Mouse (Mus musculus) liver, adult 2 months (tissue): ENCODE results near the gene Il27ra. TPM values are rescaled to one million over a fixed set of nuclear protein-coding genes. Genes with fewer than 3 reads are reported as not detected.

Experiments used
- DNase-seq: peaks from one replicate; pipeline ENCODE4 v3.0.0-alpha.2; 2011; ENCODE audit warnings: low read depth, low spot score; ENCODE audit errors: extremely low read depth
- H3K27ac ChIP-seq: fragments of 200-500 bp; replicated peaks from 2 replicates; pipeline ENCODE4 v1.5.1; 2012; ENCODE audit warnings: low read depth, mild to moderate bottlenecking, control low read depth, inconsistent platforms, low read length; ENCODE audit not compliant: insufficient read depth
- H3K27me3 ChIP-seq: fragments of 200-500 bp; 2 replicates; pipeline ENCODE4 v1.6.1; 2012; ENCODE audit warnings: mild to moderate bottlenecking, moderate library complexity, low read length, inconsistent platforms; ENCODE audit not compliant: control insufficient read depth, insufficient read depth
- H3K36me3 ChIP-seq: fragments of 200-500 bp; 2 replicates; pipeline ENCODE4 v1.6.1; 2012; ENCODE audit warnings: low read length, inconsistent platforms; ENCODE audit not compliant: control insufficient read depth, insufficient read depth
- H3K4me1 ChIP-seq: fragments of 200-500 bp; 2 replicates; pipeline ENCODE4 v1.6.1; 2011; ENCODE audit warnings: low read length; ENCODE audit not compliant: control insufficient read depth, insufficient read depth
- H3K4me3 ChIP-seq: fragments of 200-500 bp; 2 replicates; pipeline ENCODE4 v1.5.1; 2011; ENCODE audit warnings: low read depth, mild to moderate bottlenecking, control low read depth, low read length, moderate library complexity; ENCODE audit not compliant: insufficient read depth
- H3K79me2 ChIP-seq: fragments of 200-500 bp; 2 replicates; pipeline ENCODE4 v1.6.1; 2012; ENCODE audit warnings: inconsistent platforms, mild to moderate bottlenecking, low read length, moderate library complexity; ENCODE audit not compliant: control insufficient read depth, insufficient read depth
- H3K9ac ChIP-seq: fragments of 200-500 bp; 2 replicates; pipeline ENCODE4 v1.6.1; 2012; ENCODE audit warnings: low read depth, mild to moderate bottlenecking, control low read depth, inconsistent platforms, low read length
- CTCF ChIP-seq: fragments of 200-500 bp; IDR thresholded peaks from 2 replicates; pipeline ENCODE4 v1.5.1; 2011; ENCODE audit warnings: low read depth, low read length, control low read depth
- POLR2A ChIP-seq: fragments of 200-500 bp; IDR thresholded peaks from 2 replicates; pipeline ENCODE4 v1.6.1; 2011; ENCODE audit warnings: low read length, control low read depth; ENCODE audit not compliant: insufficient read depth; ENCODE audit errors: extremely low read depth
- WGBS: fragments of 180-500 bp; shearing (Covaris S2); methylation state at CpG from one replicate; pipeline ENCODE4 v1.1.7; 2018; 5-methylcytosine and 5-hydroxymethylcytosine counted together
- polyA plus RNA-seq: library from polyadenylated mRNA; depleted of rRNA; stranded (reverse); fragments of >200 nt; gene quantifications from 2 replicates; pipeline ENCODE4 v1.2.3, GENCODE M21; 2012
- total RNA-seq: library from RNA; depleted of rRNA; stranded (reverse); fragments of >200 nt; gene quantifications from 2 replicates; pipeline ENCODE4 v1.2.3, GENCODE M21; 2014

The Il27ra gene
- total and polyA plus RNA-seq, 2 experiments = 1.5 to 2.1 TPM

DNA sequence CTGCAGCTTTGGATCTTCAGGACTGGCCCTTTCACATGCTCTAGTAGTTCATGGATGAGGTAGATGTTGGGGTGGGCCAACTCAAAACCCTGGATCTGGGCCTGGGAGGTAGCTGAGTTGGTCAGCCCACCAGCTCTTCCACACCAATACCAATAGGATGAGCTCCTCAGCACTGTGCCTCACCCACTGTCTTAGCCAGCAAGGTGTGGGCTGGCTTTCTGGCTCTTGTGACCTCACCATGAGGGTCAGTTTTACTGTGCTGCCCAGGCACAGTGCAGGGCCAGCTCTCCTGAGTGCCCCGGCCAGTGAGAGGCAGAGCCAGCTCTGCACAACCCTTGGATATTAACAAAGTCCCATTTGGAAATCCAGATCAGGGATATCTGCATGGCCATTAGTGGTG lies 15.4 kb upstream of the Il27ra start:
- H3K27ac ChIP-seq = no peak overlapping the region
- H3K4me1 ChIP-seq = no peaks in the 10 kb centered on the region
- TF ChIP-seq POLR2A = no peak
- no peak for TF ChIP-seq CTCF
- H3K27me3 ChIP-seq = no peaks in the 10 kb centered on the region; the same call in 1 of the 2 replicates
- H3K79me2 ChIP-seq = no peaks in the 10 kb centered on the region
- no peaks in the 10 kb centered on the region for H3K36me3 ChIP-seq
- no peak overlapping the region for H3K9ac ChIP-seq
- no peak for DNase-seq
- H3K4me3 ChIP-seq = no peak overlapping the region
- 96% methylated on average over 1 of the region's 1 CpGs for WGBS

DNA sequence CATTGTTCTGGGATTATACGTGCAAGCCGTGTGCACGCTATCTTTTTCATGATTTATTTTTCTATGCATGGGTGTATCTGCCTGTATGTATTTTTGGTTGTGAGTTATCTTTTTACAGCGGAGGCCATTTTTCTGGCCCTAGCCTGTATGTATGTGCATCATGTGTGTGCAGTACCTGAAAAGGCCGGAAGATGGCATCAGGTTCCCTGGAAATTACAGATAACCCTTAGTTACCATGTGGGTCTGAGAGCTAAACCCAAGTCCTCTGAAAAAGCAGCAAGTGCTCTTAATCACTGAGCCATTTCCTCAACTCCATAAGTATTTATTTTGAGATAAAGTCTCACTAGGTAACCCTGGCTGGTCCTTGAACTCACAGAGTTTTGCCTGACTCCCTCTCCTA lies 10.8 kb upstream of the Il27ra start:
- Histone ChIP-seq H3K36me3 (no peaks in the 10 kb centered on the region), H3K4me1 (no peaks in the 10 kb centered on the region), H3K4me3 (no peak overlapping the region), H3K79me2 (no peaks in the 10 kb centered on the region), H3K9ac (no peak overlapping the region), H3K27me3 (no peaks in the 10 kb centered on the region; the same call in 1 of the 2 replicates), H3K27ac (no peak overlapping the region)
- WGBS = 93% methylated on average over 5 of the region's 5 CpGs
- no peak for DNase-seq
- TF ChIP-seq POLR2A = no peak
- TF ChIP-seq CTCF = no peak

DNA sequence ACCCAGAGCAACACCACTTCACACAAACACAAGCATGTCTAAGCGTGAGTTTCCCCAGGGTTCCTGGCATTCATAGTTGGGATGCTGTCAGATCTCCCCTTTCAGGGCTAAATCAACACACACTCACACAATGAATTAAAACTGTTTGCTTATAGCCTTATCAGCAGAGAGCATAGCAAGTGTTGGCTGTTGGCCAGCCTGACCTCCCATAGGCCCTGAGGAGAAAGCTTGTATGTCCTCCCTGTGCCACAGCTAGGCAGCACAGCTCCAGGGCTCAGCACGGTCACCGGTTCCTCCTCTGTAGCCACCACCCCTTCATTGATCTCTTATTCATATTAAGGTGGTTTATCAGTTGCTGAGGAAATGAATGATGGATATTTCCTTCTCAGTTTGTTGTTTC lies 10.4 kb upstream of the Il27ra start:
- 24% methylated on average over 3 of the region's 3 CpGs for WGBS
- no peak for DNase-seq
- no peaks in the 10 kb centered on the region for H3K79me2 ChIP-seq
- no peak for TF ChIP-seq POLR2A
- no peak for TF ChIP-seq CTCF
- no peak overlapping the region for H3K4me3 ChIP-seq
- H3K4me1 ChIP-seq = no peaks in the 10 kb centered on the region
- no peak overlapping the region for H3K9ac ChIP-seq
- no peaks in the 10 kb centered on the region; the same call in 1 of the 2 replicates for H3K27me3 ChIP-seq
- no peak overlapping the region for H3K27ac ChIP-seq
- no peaks in the 10 kb centered on the region for H3K36me3 ChIP-seq

DNA sequence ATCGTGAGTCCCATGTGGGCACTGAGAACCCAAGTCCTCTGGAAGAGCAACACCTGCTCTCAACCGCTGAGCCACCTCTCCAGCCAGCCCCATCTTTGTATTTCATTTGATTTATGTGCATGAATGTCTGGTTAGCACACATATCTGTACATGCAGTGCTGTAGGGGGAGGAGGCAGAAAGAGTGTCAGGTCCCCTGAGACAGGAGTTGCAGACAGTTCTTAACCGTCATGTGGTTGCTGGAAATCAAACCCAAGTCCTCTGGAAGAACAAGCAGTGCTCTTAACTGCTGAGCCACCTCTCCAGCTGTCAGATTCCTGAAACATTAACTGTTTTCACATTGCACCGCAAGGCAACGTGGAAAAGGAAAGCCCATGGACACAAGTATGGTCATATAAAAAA lies 5.8 kb upstream of the Il27ra start:
- Histone ChIP-seq H3K27me3 (peaks cover 2% of the 10 kb centered on the region; the same call in 1 of the 2 replicates), H3K9ac (no peak overlapping the region), H3K36me3 (no peaks in the 10 kb centered on the region), H3K4me1 (no peaks in the 10 kb centered on the region), H3K4me3 (no peak overlapping the region), H3K79me2 (no peaks in the 10 kb centered on the region), H3K27ac (no peak overlapping the region)
- TF ChIP-seq CTCF = no peak
- no peak for TF ChIP-seq POLR2A
- DNase-seq = no peak
- 88% methylated on average over 5 of the region's 5 CpGs for WGBS

DNA sequence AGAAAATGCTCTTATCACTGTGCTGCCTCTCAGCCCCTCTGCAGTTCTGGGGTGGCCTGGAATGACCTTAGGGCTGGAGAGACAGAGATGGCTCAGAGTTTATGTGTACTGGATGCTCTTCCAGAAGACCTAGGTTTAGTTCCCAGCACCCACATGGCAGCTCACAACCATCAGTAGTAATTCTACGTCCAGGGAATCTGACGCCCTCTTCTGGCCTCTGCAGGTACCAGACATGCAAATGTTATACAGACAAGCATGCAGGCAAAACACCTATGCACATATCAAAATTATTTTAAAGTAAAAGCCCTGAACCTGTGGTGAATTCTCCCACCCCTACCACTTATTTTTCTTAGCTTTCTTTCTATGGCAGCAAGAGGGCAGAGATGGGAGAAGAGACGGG lies 4.1 kb upstream of the Il27ra start:
- H3K27me3 ChIP-seq = peaks cover 6% of the 10 kb centered on the region
- 92% methylated on average over 3 of the region's 3 CpGs for WGBS
- no peak for DNase-seq

DNA sequence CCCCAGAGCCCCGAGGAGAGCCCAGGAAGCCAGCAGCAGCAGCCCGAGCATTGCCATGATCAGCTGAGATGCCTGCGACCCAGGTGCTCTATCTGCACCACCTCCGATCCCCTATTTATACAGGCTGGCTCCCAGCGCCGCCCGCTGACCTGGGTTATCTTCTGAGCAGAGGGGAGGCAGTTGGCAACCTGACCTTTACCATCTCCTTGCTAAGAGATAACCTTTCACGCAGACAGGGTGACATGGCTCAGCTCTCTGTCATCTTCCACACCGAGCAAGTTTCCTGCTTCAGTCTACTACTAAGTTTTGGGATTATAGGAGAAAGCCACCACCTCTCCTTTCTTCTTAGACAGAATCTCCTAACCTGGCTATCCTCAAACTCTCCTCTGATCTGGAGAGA lies 2.5 kb upstream of the Il27ra start, which contains the start of gene Rln3:
Rln3 (minus strand) TSS at position 101 of the 400 bp plus-strand sequence.
- Histone ChIP-seq H3K36me3 (no peaks in the 10 kb centered on the region), H3K27ac (no peak within 1 kb of the TSS), H3K4me1 (no peaks in the 10 kb centered on the region), H3K27me3 (peaks cover 6% of the 10 kb centered on the region), H3K4me3 (no peak within 1 kb of the TSS), H3K79me2 (no peaks in the 10 kb centered on the region), H3K9ac (no peak within 1 kb of the TSS)
- 21% methylated on average over 9 of the region's 9 CpGs for WGBS
- TF ChIP-seq CTCF (no peak), POLR2A (no peak)
- DNase-seq = no peak

More for the DNA sequence above, 4.1 kb upstream of the Il27ra start:
- no peaks in the 10 kb centered on the region for H3K79me2 ChIP-seq
- no peak overlapping the region for H3K27ac ChIP-seq
- TF ChIP-seq POLR2A (no peak), CTCF (no peak)
- H3K4me1 ChIP-seq = no peaks in the 10 kb centered on the region
- no peak overlapping the region for H3K4me3 ChIP-seq
- no peak overlapping the region for H3K9ac ChIP-seq
- no peaks in the 10 kb centered on the region for H3K36me3 ChIP-seq
